Mouse (Mus musculus) MEL (cell line): Measurements from ENCODE around the gene Gm6217. TPM values are rescaled to one million over a fixed set of nuclear protein-coding genes. Genes with fewer than 3 reads are reported as not detected.
"Not testable (repeated sequence)": the region's sequence is repeated elsewhere in the genome, so short reads cannot be mapped to it uniquely, and the experiment has no call there.

Experiments used
- DNase-seq: peaks from one replicate; pipeline ENCODE4 v3.0.0; 2011; ENCODE audit warnings: low read depth, low spot score
- H3K27ac ChIP-seq: 2 replicates; pipeline ENCODE4 v1.5.1; 2012; ENCODE audit warnings: low read depth, mild to moderate bottlenecking, control low read depth, low read length, moderate library complexity; ENCODE audit not compliant: control insufficient read depth
- H3K27me3 ChIP-seq, 2 experiments: fragments of 150-350 bp in 1 of 2; sonication (generic) in 1 of 2; 2 replicates each; pipeline ENCODE4 v1.6.1; 2012; ENCODE audit warnings: low read length in 2 of 2, mild to moderate bottlenecking in 2 of 2, improper control_type of control experiment in 1 of 2, moderate library complexity in 1 of 2; ENCODE audit not compliant: insufficient read depth in 2 of 2, control insufficient read depth in 1 of 2
- H3K36me3 ChIP-seq, 2 experiments: 2 replicates each; pipeline ENCODE4 v1.6.1; 2012 to 2014; ENCODE audit warnings: low read length in 2 of 2, improper control_type of control experiment in 1 of 2, inconsistent platforms in 1 of 2, mild to moderate bottlenecking in 1 of 2; ENCODE audit not compliant: insufficient read depth in 2 of 2, control insufficient read depth in 1 of 2
- H3K4me1 ChIP-seq, 2 experiments: fragments of 150-350 bp in 1 of 2; sonication (generic) in 1 of 2; 2 replicates each; pipeline ENCODE4 v1.6.1; 2012; ENCODE audit warnings: low read length in 2 of 2, improper control_type of control experiment in 1 of 2, mild to moderate bottlenecking in 1 of 2; ENCODE audit not compliant: insufficient read depth in 2 of 2, control insufficient read depth in 1 of 2
- H3K4me3 ChIP-seq, 2 experiments: fragments of 150-350 bp in 1 of 2; sonication (generic) in 1 of 2; 2 replicates each; pipeline ENCODE4 v1.5.1; 2012; ENCODE audit warnings: low read depth in 2 of 2, low read length in 2 of 2, mild to moderate bottlenecking in 2 of 2, moderate library complexity in 2 of 2, control low read depth in 1 of 2, improper control_type of control experiment in 1 of 2; ENCODE audit not compliant: control insufficient read depth in 1 of 2, insufficient read depth in 1 of 2
- H3K79me2 ChIP-seq: 2 replicates; pipeline ENCODE4 v1.6.1; 2012; ENCODE audit warnings: mild to moderate bottlenecking, low read length, moderate library complexity; ENCODE audit not compliant: control insufficient read depth, poor library complexity, insufficient read depth
- H3K9ac ChIP-seq: 2 replicates; pipeline ENCODE4 v1.6.1; 2012; ENCODE audit warnings: low read depth, mild to moderate bottlenecking, control low read depth, low read length, moderate library complexity; ENCODE audit not compliant: control insufficient read depth, poor library complexity, severe bottlenecking
- H3K9me3 ChIP-seq: fragments of 150-350 bp; sonication (generic); replicated peaks from 2 replicates; pipeline ENCODE4 v1.6.1; 2012; ENCODE audit warnings: mild to moderate bottlenecking, low read length, improper control_type of control experiment, moderate library complexity; ENCODE audit not compliant: insufficient read depth
- CTCF ChIP-seq, 3 experiments: IDR thresholded peaks in 2 of 3; conservative IDR thresholded peaks in 1 of 3; 2 replicates each; pipeline ENCODE4 v1.5.1; 2011 to 2012; ENCODE audit warnings: low read length in 3 of 3, low read depth in 2 of 3, mild to moderate bottlenecking in 2 of 3, improper control_type of control experiment in 1 of 3, inconsistent platforms in 1 of 3, mixed read lengths in 1 of 3, moderate library complexity in 1 of 3; ENCODE audit not compliant: control insufficient read depth in 1 of 3, insufficient read depth in 1 of 3, poor library complexity in 1 of 3, severe bottlenecking in 1 of 3
- HCFC1 ChIP-seq: IDR thresholded peaks from 2 replicates; pipeline ENCODE4 v1.6.1; 2012; ENCODE audit warnings: low read depth, mild to moderate bottlenecking, inconsistent platforms, low read length, improper control_type of control experiment, moderate library complexity
- MAZ ChIP-seq: IDR thresholded peaks from 2 replicates; pipeline ENCODE4 v1.6.1; 2012; ENCODE audit warnings: low read depth, mild to moderate bottlenecking, inconsistent platforms, low read length, improper control_type of control experiment
- NRF1 ChIP-seq: IDR thresholded peaks from 2 replicates; pipeline ENCODE4 v1.6.1; 2014; ENCODE audit warnings: low read depth, mild to moderate bottlenecking, inconsistent platforms, low read length, improper control_type of control experiment, moderate library complexity; ENCODE audit not compliant: poor library complexity, insufficient read depth, severe bottlenecking
- SIN3A ChIP-seq: IDR thresholded peaks from 2 replicates; pipeline ENCODE4 v1.6.1; 2012; ENCODE audit warnings: low read length, improper control_type of control experiment, inconsistent platforms
- TAL1 ChIP-seq: IDR thresholded peaks from 2 replicates; pipeline ENCODE4 v1.6.1; 2012; ENCODE audit warnings: mild to moderate bottlenecking, inconsistent platforms, low read length, moderate library complexity, mixed read lengths
- polyA plus RNA-seq, 2 experiments: library from polyadenylated mRNA; stranded (reverse) in 1 of 2; unstranded in 1 of 2; fragments of >175 nt in 1 of 2; fragments of >200 nt in 1 of 2; gene quantifications; 2 replicates each; pipeline versions ENCODE4 v1.2.1 to v1.2.4; 2012; ENCODE audit warnings: low replicate concordance in 2 of 2, low read depth in 1 of 2; ENCODE audit not compliant: insufficient read length in 2 of 2, insufficient read depth in 1 of 2, missing spikeins in 1 of 2
- total RNA-seq: library from RNA; depleted of rRNA; stranded (reverse); fragments of 300-350 nt; gene quantifications from 2 replicates; pipeline ENCODE4 v1.2.3, GENCODE M21; 2012

Gm6217 gene
- total and polyA plus RNA-seq, 3 experiments, result not detected

GRCm38 (mm10) chr1:82959870-82960385 is 28.7 kb upstream of the Gm6217 start, which contains the start of gene Gm47955:
Gene Gm47955 (plus strand): TSS chr1:82960286.
- no peaks in the 10 kb centered on the region for H3K9me3 ChIP-seq
- H3K4me1 ChIP-seq, result no peaks in the 10 kb centered on the region
- H3K27ac ChIP-seq, result no peak within 1 kb of the TSS
- DNase-seq, result no peak
- H3K9ac ChIP-seq, result no peak within 1 kb of the TSS
- no peaks in the 10 kb centered on the region for H3K36me3 ChIP-seq
- H3K4me3 ChIP-seq, result no peak within 1 kb of the TSS
- TF ChIP-seq CTCF (IDR thresholded peaks at IDR 0.05 in 2 of 3, conservative IDR thresholded peaks at IDR 0.05 in 1 of 3; ENCODE audit: control insufficient read depth in 1 of 3, insufficient read depth in 1 of 3, low read depth in 2 of 3, low read length in 3 of 3, poor library complexity in 1 of 3, severe bottlenecking in 1 of 3) (no peak), MAZ (no peak)
- no peaks in the 10 kb centered on the region for H3K27me3 ChIP-seq
- no peaks in the 10 kb centered on the region for H3K79me2 ChIP-seq

DNA sequence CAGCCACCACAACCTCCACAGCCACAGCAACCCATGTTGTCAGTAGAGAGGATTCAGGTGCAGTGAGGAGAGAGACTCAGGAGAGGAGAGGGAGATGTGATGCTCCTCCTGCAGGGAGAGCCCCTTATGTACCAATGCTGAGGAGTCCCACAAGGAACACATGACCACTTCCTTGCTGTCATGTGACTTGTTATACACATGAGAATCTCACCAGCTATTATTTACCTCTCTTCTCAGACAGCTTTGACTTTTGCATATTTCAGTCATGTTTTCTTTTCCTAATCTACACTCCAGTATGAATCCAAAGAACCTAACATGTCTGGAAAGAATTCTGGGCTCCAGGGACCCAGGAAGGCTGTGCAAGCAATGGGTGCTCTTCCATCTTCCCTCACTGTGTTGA is 24.7 kb upstream of the Gm6217 start, which contains the start of gene Gm7544:
Gene Gm7544, minus strand, starts transcription at position 101 of the 400 bp plus-strand sequence.
- not testable (repeated sequence) for H3K36me3 ChIP-seq, H3K4me3 ChIP-seq, H3K9ac ChIP-seq, H3K9me3 ChIP-seq, H3K79me2 ChIP-seq, H3K4me1 ChIP-seq, H3K27ac ChIP-seq, H3K27me3 ChIP-seq, DNase-seq

- no peak for DNase-seq
- Histone ChIP-seq H3K27me3 (no peaks in the 10 kb centered on the region; a peak in 1 of 4 replicates), H3K79me2 (no peaks in the 10 kb centered on the region), H3K27ac (no peak overlapping the region), H3K9ac (no peak overlapping the region), H3K9me3 (no peaks in the 10 kb centered on the region), H3K4me3 (no peak overlapping the region), H3K4me1 (no peaks in the 10 kb centered on the region), H3K36me3 (no peaks in the 10 kb centered on the region)
- TF ChIP-seq NRF1 (no peak), SIN3A (no peak), TAL1 (no peak), HCFC1 (no peak)
Measured at GRCm38 (mm10) chr1:82948601-82949000, 17.4 kb upstream of the Gm6217 start.

DNA sequence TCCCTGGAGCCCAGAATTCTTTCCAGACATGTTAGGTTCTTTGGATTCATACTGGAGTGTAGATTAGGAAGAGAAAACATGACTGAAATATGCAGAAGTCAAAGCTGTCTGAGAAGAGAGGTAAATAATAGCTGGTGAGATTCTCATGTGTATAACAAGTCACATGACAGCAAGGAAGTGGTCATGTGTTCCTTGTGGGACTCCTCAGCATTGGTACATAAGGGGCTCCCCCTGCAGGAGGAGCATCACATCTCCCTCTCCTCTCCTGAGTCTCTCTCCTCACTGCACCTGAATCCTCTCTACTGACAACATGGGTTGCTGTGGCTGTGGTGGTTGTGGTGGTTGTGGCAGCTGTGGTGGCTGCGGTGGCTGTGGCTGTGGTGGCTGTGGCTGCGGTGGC is 14.8 kb upstream of the Gm6217 start:
- H3K4me1 ChIP-seq, H3K9me3 ChIP-seq, H3K9ac ChIP-seq, H3K27me3 ChIP-seq, H3K27ac ChIP-seq, H3K79me2 ChIP-seq, H3K4me3 ChIP-seq, H3K36me3 ChIP-seq, DNase-seq: not testable (repeated sequence)

DNA sequence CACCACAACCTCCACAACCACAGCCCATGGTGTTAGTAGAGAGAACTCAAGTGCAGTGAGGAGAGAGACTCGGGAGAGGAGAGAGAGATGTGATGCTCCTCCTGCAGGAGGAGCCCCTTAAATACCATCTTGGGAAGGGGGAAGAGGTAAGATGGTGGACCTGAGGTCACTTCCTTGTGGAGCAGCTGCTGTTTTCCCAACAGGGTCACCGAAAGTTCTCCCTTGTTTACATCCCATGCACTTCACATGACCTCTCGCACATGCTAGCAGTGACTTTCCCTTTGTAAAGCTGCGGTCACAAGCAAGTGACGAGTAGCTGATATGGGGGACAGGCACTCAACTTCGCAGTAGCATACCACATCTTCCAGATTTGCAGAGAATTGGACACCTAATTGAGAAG is 12.1 kb upstream of the Gm6217 start, which contains the start of gene A030003K21Rik:
Gene A030003K21Rik, minus strand, starts transcription at position 94 of the 400 bp plus-strand sequence.
- not testable (repeated sequence) for H3K36me3 ChIP-seq, DNase-seq, H3K9ac ChIP-seq, H3K79me2 ChIP-seq, H3K27me3 ChIP-seq, H3K9me3 ChIP-seq, H3K27ac ChIP-seq, H3K4me3 ChIP-seq, H3K4me1 ChIP-seq

DNA sequence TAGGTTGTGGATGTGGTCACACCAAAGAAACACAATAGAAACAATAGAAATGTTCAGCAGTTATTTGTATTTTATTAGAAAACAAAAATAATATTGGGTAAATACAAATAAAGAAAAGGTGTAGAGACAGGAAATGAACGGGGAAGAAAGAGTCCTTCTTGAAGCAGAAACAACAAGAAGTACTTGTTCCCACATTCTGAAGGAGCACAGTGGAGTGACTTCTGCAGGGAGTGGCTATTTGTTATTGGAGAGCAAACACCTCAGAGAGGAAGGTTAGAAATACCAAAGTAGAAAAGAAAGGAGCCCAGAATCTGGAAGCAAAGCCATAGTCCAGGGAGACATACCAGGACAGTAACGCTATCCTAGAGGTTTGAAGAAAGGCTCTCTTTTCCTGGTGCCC is 11.3 kb upstream of the Gm6217 start:
- not testable (repeated sequence) for H3K36me3 ChIP-seq, H3K4me3 ChIP-seq, H3K79me2 ChIP-seq, H3K4me1 ChIP-seq, H3K27me3 ChIP-seq, H3K27ac ChIP-seq, H3K9ac ChIP-seq, H3K9me3 ChIP-seq, DNase-seq
